ENCODE assay signal across 8 mouse cellular contexts in the genomic region with DNA sequence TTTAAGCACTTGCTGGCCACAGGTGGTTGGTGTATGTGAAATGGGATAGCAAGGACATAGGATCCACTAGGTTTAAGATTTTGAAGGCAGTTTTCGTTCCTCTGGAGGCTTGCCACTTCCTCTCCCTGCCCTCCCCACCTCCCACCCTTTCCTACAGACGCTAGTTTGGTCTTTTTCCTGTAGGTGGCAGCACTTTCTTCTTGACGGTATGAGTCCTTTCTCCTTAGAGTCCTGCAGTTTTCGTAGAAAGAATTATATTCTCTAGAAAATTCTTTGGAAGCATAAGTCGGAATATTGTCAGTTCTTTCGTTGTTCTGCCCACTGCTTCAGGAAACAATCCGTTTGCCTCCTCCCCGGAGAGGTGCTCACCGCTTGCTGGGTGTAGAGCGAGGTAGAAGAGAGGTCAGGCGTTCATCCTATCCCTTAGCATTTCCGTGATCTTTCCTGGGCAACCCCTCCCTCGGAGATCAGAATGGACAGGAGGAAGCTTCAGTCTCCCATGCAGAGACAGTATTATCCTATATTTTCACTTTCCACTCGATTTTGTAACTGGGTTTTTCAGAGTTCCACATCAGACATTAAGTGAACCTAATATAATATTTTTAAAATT.
DNase-seq lines count a peak whose midpoint lies in the region; ATAC-seq lines count a peak whose summit lies in the region.
"Not testable (repeated sequence)": the region's sequence is repeated elsewhere in the genome, so short reads cannot be mapped to it uniquely, and the experiment has no call there.

No protein-coding gene starts in this region.

- H3K4me1 ChIP-seq in embryonic facial prominence, embryonic 15.5 days; heart, embryonic 14.5 days (ENCODE audit: control insufficient read depth in 2 of 2, insufficient read depth in 2 of 2, low read length in 2 of 2); midbrain, embryonic 10.5 days: not testable (repeated sequence)

- peak overlapping the region; percentile 16; the same call in 1 of the 2 replicates for H3K4me3 ChIP-seq in embryonic facial prominence, embryonic 15.5 days (replicated peaks)
- peak overlapping the region in 1 of 2 experiments; percentile 35; a peak in 2 of 4 replicates for H3K4me3 ChIP-seq in heart, embryonic 14.5 days (ENCODE audit: control insufficient read depth in 1 of 2, insufficient read depth in 1 of 2, low read depth in 1 of 2, low read length in 2 of 2)
- not testable (repeated sequence) for H3K4me3 ChIP-seq in midbrain, embryonic 10.5 days

- H3K9me3 ChIP-seq in embryonic facial prominence, embryonic 15.5 days (replicated peaks); heart, embryonic 14.5 days (ENCODE audit: control insufficient read depth, low read length); midbrain, embryonic 10.5 days (replicated peaks): not testable (repeated sequence)

- not testable (repeated sequence) for H3K27me3 ChIP-seq in embryonic facial prominence, embryonic 15.5 days; heart, embryonic 14.5 days (ENCODE audit: control insufficient read depth, insufficient read depth, low read length); midbrain, embryonic 10.5 days (ENCODE audit: low read depth, poor library complexity, severe bottlenecking)

- H3K4me2 ChIP-seq in embryonic facial prominence, embryonic 15.5 days (replicated peaks): peak overlapping the region; percentile 39
- peak overlapping the region; percentile 54 for H3K4me2 ChIP-seq in heart, embryonic 14.5 days (ENCODE audit: low read length)

- not testable (repeated sequence) for H3K27ac ChIP-seq in embryonic facial prominence, embryonic 15.5 days (replicated peaks); heart, embryonic 14.5 days (replicated peaks in 1 of 2; ENCODE audit: control insufficient read depth in 1 of 2, insufficient read depth in 1 of 2, low read depth in 2 of 2, low read length in 2 of 2); midbrain, embryonic 10.5 days (replicated peaks)

- not testable (repeated sequence) for H3K36me3 ChIP-seq in embryonic facial prominence, embryonic 15.5 days; heart, embryonic 14.5 days (ENCODE audit: control insufficient read depth, insufficient read depth, low read length); midbrain, embryonic 10.5 days

- 14% methylated on average over 14 of the region's 14 CpGs for WGBS in embryonic facial prominence, embryonic 15.5 days
- 19% methylated on average over 14 of the region's 14 CpGs for WGBS in heart, embryonic 14.5 days
- 33% methylated on average over 14 of the region's 14 CpGs for WGBS in midbrain, embryonic 10.5 days

- not testable (repeated sequence) for H3K9ac ChIP-seq in embryonic facial prominence, embryonic 15.5 days; heart, embryonic 14.5 days (ENCODE audit: low read length)

- not testable (repeated sequence) for ATAC-seq in embryonic facial prominence, embryonic 15.5 days (ENCODE audit: insufficient number of reproducible peaks, low FRiP score, low TSS enrichment, low read depth); heart, embryonic 14.5 days (ENCODE audit: insufficient number of reproducible peaks, insufficient read depth, low FRiP score, low read depth)

- DNase-seq in 416B (ENCODE audit: low read depth): peak; percentile 20
- DNase-seq in brain, adult 2 months (ENCODE audit: low read depth, low spot score): peak; percentile 32
- DNase-seq in kidney, adult 18-20 months: peak; percentile 24
- DNase-seq in left cerebral cortex, postnatal 14 days (ENCODE audit: low spot score in 2 of 2): peak; percentile 63
- peak; percentile 11 for DNase-seq in midbrain, embryonic 10.5 days (ENCODE audit: low spot score)
- DNase-seq in right cerebral cortex, adult 18-20 months: peak; percentile 21

- intact Hi-C loops in left cerebral cortex, postnatal 14 days (cut with DNase I): not testable (repeated sequence)

Comparison
In these comparisons a context has a peak if more than half of its experiments do, and no peak if none do; other contexts are left out.
1. DNase-seq: peak in every context shown above with its lines; median percentile 63 in left cerebral cortex, postnatal 14 days; 32 in brain, adult 2 months; 24 in kidney, adult 18-20 months; 21 in right cerebral cortex, adult 18-20 months; 20 in 416B; 11 in midbrain, embryonic 10.5 days.